Mouse (Mus musculus) c-Kit-positive CD71-negative TER-119-negative erythroid progenitor cells, embryonic 14.5 days (primary cell): Measurements from ENCODE around the gene Lrrfip2.

Source experiments
- DNase-seq: peaks from one replicate; pipeline ENCODE4 v3.0.0-alpha.2; 2013; ENCODE audit warnings: low read depth

The Lrrfip2 gene

DNA sequence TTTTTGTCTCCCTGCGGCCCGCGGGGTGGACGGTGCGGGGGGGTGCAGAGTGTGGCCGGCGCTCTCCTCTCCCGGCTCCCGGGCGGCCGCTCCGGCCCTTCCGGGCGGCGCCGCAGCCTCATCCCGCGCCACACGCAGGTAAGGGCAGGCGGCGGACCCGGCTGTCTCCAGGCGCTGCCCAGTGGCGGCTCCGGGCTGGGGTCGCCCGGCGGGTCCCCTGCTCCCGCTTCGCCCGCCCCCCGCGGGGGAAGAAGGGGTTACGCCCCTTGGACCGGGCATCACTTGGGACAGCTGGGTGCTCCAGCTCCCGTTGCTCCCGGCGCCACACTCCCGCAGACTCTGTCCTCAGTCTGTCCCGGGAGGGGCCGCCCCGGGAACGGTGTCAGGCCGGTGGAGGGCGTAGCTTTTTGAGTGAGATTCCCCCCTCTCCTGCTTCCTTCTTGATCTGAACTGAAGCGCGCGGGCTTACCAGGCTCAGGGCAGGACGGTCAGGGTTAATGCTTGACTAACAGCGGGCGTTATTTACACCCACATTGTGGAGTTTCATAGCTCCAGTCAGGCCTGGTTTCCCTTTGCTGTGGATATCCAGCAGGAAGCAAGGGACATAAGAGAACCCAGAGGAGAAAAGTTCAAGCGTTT, 979 bp downstream of the Lrrfip2 start:
- DNase-seq, result no peak

GRCm38 (mm10) chr9:111118891-111119441, 1.6 kb downstream of the Lrrfip2 start:
- DNase-seq, result peak; percentile 52

- no peak for DNase-seq
These were observed 5.1 kb downstream of the Lrrfip2 start for GRCm38 (mm10) chr9:111122446-111122845.

GRCm38 (mm10) chr9:111123336-111123735, 5.9 kb downstream of the Lrrfip2 start:
- DNase-seq, result no peak

- DNase-seq, result no peak
These were observed 7.0 kb downstream of the Lrrfip2 start for GRCm38 (mm10) chr9:111124440-111124839.

GRCm38 (mm10) chr9:111126735-111127134, 9.3 kb downstream of the Lrrfip2 start:
- no peak for DNase-seq

- DNase-seq, result no peak
These were observed 10.4 kb downstream of the Lrrfip2 start for GRCm38 (mm10) chr9:111127749-111128148.

- no peak for DNase-seq
These were observed 12.7 kb downstream of the Lrrfip2 start for GRCm38 (mm10) chr9:111130126-111130525.

GRCm38 (mm10) chr9:111138161-111138560, 20.8 kb downstream of the Lrrfip2 start:
- DNase-seq, result no peak

DNA sequence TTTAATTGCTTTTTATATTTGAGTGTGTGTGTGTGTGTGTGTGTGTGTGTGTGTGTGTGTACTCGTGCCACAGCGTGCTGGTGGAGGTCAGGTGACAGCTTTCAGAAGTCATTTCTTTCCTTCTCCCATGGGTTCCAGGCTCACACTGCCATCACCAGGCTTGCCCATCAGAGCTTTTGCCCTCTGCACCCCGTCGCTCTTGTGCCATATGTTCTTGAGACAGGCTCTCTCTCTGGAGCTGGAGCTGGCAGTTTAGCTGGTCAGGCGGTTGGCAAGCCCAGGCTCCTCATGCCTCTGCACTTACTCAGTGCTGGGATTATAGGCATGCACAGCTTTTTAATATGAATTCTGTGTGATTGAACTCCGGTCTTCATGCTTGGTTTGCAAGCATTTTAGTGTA, 25.3 kb downstream of the Lrrfip2 start:
- no peak for DNase-seq

DNA sequence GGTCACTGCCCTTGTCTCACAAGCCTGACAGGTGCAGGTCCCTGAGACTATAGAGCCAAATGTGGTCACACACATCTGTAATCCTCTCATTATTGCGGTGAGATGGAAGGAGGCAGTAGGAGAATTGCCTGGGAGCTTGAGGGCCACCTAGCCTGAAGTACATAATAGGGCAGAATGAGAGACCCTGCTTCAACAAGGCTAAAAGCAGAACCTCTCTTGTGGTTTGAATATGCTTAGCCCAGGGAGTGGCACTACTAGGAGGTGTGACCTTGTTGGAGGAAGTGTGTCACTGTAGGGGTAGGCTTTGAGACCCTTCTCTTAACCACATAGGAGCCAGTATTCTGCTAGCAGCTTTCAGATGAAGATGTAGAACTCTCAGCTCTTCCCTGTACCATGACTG, 26.0 kb downstream of the Lrrfip2 start:
- DNase-seq, result no peak

DNA sequence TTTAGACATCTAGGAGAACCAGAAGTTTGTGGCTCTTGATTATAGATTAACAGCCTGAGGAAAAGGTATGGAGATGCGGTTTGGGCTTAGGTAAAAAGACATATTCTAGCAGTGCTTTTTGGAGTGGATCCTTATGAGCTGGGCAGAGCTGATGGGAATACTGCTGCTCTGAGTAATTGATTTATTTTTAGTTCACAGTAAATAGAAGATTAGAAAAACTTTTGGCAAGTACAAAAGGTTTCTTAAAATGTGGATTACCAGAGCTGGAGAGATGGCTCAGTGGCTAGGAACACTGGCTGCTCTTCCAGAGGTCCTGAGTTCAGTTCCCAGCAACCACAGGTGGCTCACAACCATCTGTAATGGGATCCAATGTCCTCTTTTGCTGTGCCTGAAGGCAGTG, 27.3 kb downstream of the Lrrfip2 start:
- no peak for DNase-seq

DNA sequence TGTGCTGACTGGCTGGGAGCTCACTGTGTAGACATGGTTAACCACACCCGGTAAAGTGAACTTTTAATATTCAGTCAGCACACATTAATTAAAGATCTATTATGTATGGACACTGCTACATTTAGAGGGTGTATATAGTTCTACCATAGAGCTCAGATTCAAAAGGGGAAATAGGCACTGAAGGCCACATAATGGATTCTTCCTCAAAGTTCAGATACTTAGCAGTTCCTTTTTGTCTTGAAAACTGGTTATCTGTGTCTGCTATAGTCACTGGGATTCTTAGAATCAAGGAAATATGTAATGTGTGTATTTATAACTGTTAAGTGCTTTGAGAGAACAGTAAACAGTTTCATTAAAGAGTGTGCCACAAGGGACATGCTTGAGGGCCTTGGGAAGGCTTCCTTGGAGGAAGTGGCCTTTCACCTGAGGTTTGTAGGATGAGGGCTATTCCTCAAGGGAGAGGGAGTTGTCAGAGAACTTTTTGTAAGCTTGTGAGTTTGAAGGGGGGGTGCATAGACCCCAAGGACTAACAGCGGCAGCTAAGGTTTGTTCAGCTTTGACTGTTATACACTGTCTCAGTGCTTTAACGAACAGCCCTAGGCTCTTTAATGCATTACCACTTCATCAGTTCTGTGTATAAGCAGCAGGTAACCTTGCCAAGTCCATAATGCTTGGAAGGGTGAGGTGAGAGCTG, 28.3 kb downstream of the Lrrfip2 start:
- DNase-seq, result no peak

GRCm38 (mm10) chr9:111146216-111146798, 28.9 kb downstream of the Lrrfip2 start:
- DNase-seq, result no peak

- DNase-seq, result no peak
These were observed 30.6 kb downstream of the Lrrfip2 start for GRCm38 (mm10) chr9:111148006-111148405.

DNA sequence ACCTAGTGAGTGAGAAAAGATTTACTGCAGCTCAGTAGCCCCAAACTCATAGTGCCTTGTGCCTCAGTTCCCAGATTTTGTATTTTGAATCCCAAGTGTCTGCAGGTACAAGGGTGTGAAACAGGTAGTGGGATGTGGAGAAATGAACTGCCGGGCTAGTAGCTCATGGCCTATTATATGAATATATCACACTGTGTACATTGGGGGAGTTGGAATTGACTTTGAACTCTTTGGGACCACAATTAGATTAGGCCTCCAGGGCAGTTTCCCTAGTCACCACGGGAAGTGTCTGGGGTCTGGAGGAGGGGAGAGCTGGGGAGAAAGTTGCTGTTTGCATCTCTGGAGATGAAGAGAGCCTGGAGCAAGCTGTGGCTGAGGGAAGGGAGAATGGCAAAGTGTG, 31.0 kb downstream of the Lrrfip2 start:
- no peak for DNase-seq

DNA sequence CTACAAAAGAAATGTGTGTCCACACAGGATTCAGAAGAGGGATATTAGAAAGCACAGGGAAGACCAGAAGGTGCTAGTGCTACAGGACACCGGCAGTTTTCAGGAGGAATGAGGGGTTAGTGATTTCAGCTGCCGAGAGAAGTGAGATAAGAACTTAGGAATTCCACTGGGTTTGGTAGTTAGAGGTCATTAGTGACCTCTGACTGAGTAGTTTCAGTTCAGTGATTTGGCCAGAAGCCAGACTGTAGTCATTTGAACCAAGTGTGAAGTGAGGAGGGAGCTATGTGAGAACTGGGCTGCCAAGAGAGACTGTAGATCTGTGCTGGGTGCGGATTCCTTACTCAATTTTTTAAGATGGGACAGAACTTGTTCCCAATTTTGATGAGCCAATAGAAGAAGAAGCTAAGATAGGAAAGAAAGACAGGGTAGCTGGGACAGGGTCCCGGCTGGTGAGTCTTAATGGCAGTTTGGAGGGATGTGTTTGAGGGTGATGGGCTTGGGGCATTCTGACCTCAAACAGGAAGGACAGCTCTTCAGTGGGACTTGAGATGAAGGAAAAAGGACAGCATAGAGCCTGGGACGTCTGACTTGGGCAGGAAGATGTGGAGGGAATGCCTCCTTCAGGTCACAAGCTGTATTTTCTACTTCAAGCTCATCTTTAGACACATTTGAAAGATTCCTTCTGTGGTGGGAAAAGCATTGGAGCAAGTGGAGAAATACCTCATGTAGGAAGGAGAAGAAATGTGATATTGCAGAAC, 32.0 kb downstream of the Lrrfip2 start:
- DNase-seq, result no peak

DNA sequence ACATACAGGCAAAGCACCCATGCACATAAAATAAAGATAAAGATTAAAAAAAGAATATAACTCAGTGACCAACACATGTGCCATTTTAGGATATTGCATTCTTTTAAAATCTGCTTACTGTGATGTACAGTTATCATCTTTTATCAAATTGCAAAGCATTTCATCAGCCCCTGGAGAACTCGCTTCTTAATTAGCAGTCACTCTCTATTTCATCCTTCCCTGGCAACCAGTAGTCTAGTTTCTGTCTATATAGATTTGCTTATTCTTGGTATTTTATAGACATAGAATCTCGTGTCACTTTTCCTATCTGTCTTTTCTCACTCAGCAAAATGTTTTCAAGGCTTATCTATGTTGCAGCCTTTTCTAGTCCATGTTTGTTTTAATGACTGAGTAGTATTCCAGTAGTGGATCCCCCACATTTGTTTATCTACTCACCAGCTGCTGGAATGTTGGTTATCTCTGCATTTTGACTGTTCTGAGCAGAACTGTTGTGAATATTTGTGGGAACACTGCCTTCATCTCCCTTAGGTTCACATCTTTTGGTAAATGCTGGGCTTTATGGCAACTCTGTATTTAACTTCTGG, 35.0 kb downstream of the Lrrfip2 start:
- DNase-seq, result no peak

DNA sequence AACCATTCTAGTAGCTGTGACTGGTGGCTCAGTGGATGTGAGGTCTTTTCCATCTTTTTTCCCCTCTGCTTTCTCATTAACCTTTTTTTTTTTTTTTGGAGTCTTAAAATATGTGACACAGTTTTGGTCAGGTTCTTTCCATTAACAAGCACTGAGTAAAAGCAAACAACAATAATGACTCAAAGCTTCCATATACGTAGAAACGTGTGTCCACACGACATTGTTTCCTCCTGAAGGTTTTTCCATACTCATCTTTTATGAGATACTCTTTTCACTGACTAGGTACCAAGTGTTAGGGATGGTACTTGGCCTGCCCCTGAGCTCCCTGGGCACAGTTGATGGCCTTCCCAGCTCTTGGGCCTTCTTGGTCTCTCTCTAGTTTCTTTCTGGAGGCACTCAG, 35.6 kb downstream of the Lrrfip2 start:
- DNase-seq, result no peak

DNA sequence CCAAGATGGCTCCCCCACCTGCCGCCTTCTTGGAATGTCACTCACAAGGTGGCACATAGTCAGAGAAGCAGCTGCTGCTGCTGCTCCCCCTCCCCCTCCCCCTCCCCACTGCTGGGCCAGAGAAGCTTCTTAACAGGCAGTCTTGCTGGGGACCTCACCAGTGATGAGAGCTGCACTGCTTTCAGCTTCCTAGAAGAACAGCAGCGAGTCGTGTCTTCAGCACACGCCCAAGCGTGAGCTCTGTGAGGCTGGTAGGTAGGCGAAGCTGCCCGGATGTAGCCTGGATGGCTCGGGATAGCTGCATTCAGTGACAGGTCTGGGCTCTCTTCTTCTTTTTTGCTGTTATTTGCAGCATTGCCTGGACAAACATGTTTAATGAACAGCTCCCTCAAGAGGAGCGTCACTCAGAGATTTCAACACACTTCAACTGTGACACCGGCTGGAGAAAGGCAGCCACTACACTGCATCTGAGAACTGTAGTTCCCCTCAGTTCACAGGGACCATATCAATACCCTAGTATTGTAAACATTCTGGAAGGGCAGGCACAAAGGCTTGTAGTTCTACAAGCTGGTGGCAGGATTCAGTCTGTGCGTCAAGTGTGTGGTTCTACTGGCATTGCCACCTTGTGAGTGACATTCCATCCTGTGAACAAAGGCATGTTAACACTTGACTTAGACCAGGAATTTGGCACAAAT, 38.5 kb downstream of the Lrrfip2 start:
- DNase-seq, result no peak

GRCm38 (mm10) chr9:111159562-111159961, 42.2 kb downstream of the Lrrfip2 start:
- no peak for DNase-seq

DNA sequence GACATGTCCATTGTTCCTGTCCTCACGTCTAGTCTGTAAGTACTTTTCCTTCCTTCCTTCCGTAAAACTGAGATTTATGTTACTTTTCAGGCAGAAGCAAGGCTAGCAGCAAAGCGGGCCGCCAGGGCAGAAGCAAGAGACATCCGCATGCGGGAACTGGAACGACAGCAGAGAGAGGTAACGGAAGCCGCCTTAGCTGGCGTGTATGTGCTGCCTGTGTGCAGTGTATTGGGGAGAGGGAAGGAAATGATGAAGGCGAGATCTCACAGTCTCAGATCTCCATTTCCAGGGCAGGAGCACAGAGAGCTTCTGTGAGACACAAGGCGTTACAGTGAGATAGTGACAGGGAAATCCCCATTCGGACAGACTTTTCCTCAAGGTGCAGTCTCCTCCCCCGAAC, 43.8 kb downstream of the Lrrfip2 start:
- no peak for DNase-seq
